Comparison of ENCODE assay signal across 8 mouse cellular contexts in the genomic region with DNA sequence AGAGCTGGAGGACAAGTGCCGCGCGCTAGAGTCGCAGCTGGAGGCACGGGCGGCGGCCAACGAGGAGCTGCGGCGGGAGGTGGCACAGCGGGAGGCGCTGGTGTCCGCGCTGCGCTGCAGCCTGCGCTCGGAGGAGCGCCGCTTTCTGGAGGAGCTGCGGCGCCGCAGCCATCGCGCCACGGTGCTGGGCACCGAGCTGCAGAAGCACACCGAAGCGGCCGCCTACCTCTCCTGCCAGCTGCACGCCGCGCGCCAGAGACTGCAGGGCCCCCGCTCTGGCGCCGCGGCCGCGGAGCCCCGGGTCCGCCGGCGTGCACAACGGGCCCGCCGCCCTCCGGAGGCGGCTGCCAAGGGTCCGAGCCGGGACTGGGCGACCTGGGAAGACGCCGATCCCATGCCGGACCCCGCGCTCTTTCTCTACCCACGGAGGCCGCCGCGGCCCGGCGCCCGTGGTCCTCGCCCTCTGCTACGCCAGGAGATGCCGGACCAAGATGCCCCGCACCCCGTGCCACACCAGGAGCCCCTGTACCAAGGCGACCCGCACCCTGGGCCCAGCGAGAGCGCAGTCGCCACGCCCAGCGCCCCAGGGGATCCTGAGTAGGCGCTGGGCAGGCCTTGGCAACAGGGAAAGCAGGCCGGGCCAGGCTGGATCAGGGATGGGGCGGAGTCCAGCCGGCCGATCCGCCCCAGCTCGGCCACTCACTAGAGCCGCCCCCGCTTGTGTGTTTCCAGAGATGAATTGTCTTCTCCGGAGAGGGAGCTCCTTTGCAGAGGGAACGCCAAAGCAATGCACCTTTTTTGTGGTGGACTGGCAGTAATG. TPM values are rescaled to one million over a fixed set of nuclear protein-coding genes. Genes with fewer than 3 reads are reported as not detected.
A peak's percentile ranks its signal among the peaks of the same experiment; 100 is the strongest.
DNase-seq lines count a peak whose midpoint lies in the region; ATAC-seq and TF ChIP-seq lines count a peak whose summit lies in the region.

No protein-coding gene starts in this region.

- peak; percentile 68 for TF ChIP-seq CTCF in gastrocnemius, adult 2 months (IDR thresholded peaks at IDR 0.05)

- no peaks in the 10 kb centered on the region for H3K36me3 ChIP-seq in hindbrain, embryonic 16.5 days (ENCODE audit: control insufficient read depth, insufficient read depth, low read length)

- peaks cover 8% of the 10 kb centered on the region for H3K4me1 ChIP-seq in hindbrain, embryonic 16.5 days (ENCODE audit: control insufficient read depth, insufficient read depth, low read depth, low read length)

- peak overlapping the region; percentile 92 for H3K27ac ChIP-seq in gastrocnemius, adult 2 months
- peak overlapping the region; percentile 96 for H3K27ac ChIP-seq in hindbrain, embryonic 16.5 days (ENCODE audit: low read depth, low read length)

- WGBS in hindbrain, embryonic 16.5 days = under 1% methylated on average over 82 of the region's 86 CpGs

- H3K9me3 ChIP-seq in hindbrain, embryonic 16.5 days (ENCODE audit: control insufficient read depth, low read length) = no peaks in the 10 kb centered on the region

- no peaks in the 10 kb centered on the region for H3K27me3 ChIP-seq in hindbrain, embryonic 16.5 days (replicated peaks; ENCODE audit: control insufficient read depth, insufficient read depth, low read length)

- intact Hi-C loops in gastrocnemius, adult 2 months (cut with DNase I) = loop anchor here (5.0 kb wide), 1 partner anchor 209 kb away; no protein-coding TSS in a partner anchor
- intact Hi-C loops in left cerebral cortex, postnatal 25 days (cut with DNase I) = loop anchor here (5.0 kb wide), 2 partner anchors 84 to 199 kb away; partner anchors contain the start of gene Pafah1b1

- DNase-seq in adrenal gland, adult (ENCODE audit: inconsistent age in 2 of 2, low spot score in 1 of 2) = peak; percentile 91 to 96
- DNase-seq in cerebellum, postnatal 4 days (ENCODE audit: low spot score in 2 of 2) = peak; percentile 42 to 70
- peak; percentile 92 for DNase-seq in gastrocnemius, adult 2 months
- DNase-seq in left cerebral cortex, postnatal 25 days (ENCODE audit: low spot score in 2 of 2) = peak; percentile 76 to 79
- peak; percentile 66 for DNase-seq in right cerebral cortex, postnatal 4 days

- peak overlapping the region; percentile 89 for H3K4me3 ChIP-seq in gastrocnemius, adult 2 months
- H3K4me3 ChIP-seq in hindbrain, embryonic 16.5 days (ENCODE audit: low read length) = peak overlapping the region; percentile 47

- H3K9ac ChIP-seq in hindbrain, embryonic 16.5 days (ENCODE audit: low read depth, low read length) = peak overlapping the region; percentile 72

- H3K4me2 ChIP-seq in hindbrain, embryonic 16.5 days (ENCODE audit: low read length) = peak overlapping the region; percentile 74

- ATAC-seq in hindbrain, embryonic 16.5 days = peak; percentile 87
- peak; percentile 83 for ATAC-seq in megakaryocyte-erythroid progenitor cell, adult 5-6 weeks (replicated peaks; ENCODE audit: low FRiP score, low TSS enrichment, poor library complexity, severe bottlenecking)
- ATAC-seq in monocyte, adult 5-6 weeks (replicated peaks; ENCODE audit: insufficient number of reproducible peaks, low FRiP score, low TSS enrichment, poor library complexity, severe bottlenecking) = no peak; the same call in 1 of the 2 replicates

RNA-seq across cellular contexts. Expression of gene Cluh, which starts 11.1 kb away (rescaled TPM):
- total RNA-seq in gastrocnemius, adult 2 months (2021) = 100 to 1,000 TPM in 1 of 2 experiments, 10 to 100 TPM in 1; 84.7 to 110 TPM
- 18.7 and 22.7 TPM in 2 replicates for polyA plus RNA-seq in hindbrain, embryonic 16.5 days (2015; fragmentation: Nextera tagmentation; extraction: Ambion mirVana)
- total RNA-seq in left cerebral cortex, postnatal 25 days (2021) = 10 to 100 TPM; 60.3 to 64.1 TPM
- 90.8 and 92.3 TPM in 2 replicates for total RNA-seq in megakaryocyte-erythroid progenitor cell, adult 5-6 weeks (2014; fragmentation: Nextera tagmentation)
- 42.9 and 64.3 TPM in 2 replicates for total RNA-seq in megakaryocyte-erythroid progenitor cell, adult 5-6 weeks (2017)
- 13.9 to 24.2 TPM (median 16.7 TPM) in 3 replicates for total RNA-seq in monocyte, adult 5-6 weeks (2017)

RNA-seq across cellular contexts. Expression of gene Ccdc92b, which starts 18.8 kb away (rescaled TPM):
- under 1 TPM; 0.10 to 0.17 TPM for total RNA-seq in gastrocnemius, adult 2 months (2021)
- polyA plus RNA-seq in hindbrain, embryonic 16.5 days (2015; fragmentation: Nextera tagmentation; extraction: Ambion mirVana) = 2.5 and 2.9 TPM in 2 replicates
- total RNA-seq in left cerebral cortex, postnatal 25 days (2021) = 10 to 100 TPM; 26.1 to 26.3 TPM
- total RNA-seq in megakaryocyte-erythroid progenitor cell, adult 5-6 weeks (2014; fragmentation: Nextera tagmentation) = 0.66 TPM in 1 of 2 replicates, not detected in the other
- total RNA-seq in megakaryocyte-erythroid progenitor cell, adult 5-6 weeks (2017) = 0.57 TPM in 1 of 2 replicates, not detected in the other
- not detected in 3 replicates for total RNA-seq in monocyte, adult 5-6 weeks (2017)

RNA-seq across cellular contexts. Expression of gene Rap1gap2, which starts 27.5 kb away (rescaled TPM):
- 1 to 10 TPM; 6.1 to 7.0 TPM for total RNA-seq in gastrocnemius, adult 2 months (2021)
- 13.7 and 15.0 TPM in 2 replicates for polyA plus RNA-seq in hindbrain, embryonic 16.5 days (2015; fragmentation: Nextera tagmentation; extraction: Ambion mirVana)
- 100 to 1,000 TPM; 175 to 205 TPM for total RNA-seq in left cerebral cortex, postnatal 25 days (2021)
- 1.5 and 2.3 TPM in 2 replicates for total RNA-seq in megakaryocyte-erythroid progenitor cell, adult 5-6 weeks (2014; fragmentation: Nextera tagmentation)
- 1.6 and 2.6 TPM in 2 replicates for total RNA-seq in megakaryocyte-erythroid progenitor cell, adult 5-6 weeks (2017)
- 186 to 201 TPM (median 194 TPM) in 3 replicates for total RNA-seq in monocyte, adult 5-6 weeks (2017)

Comparison
In these comparisons a context has a peak if more than half of its experiments do, and no peak if none do; other contexts are left out.
1. RNA of gene Ccdc92b, which starts 18.8 kb away (total RNA-seq): 26.1 to 26.3 TPM in left cerebral cortex, postnatal 25 days; 0.57 to 0.66 TPM in megakaryocyte-erythroid progenitor cell, adult 5-6 weeks, 0.10 to 0.17 TPM in gastrocnemius, adult 2 months and not detected in monocyte, adult 5-6 weeks; every median in the first group is over 10 times any median in the second.
2. RNA of gene Rap1gap2, which starts 27.5 kb away (total RNA-seq): 175 to 205 TPM in left cerebral cortex, postnatal 25 days and 186 to 201 TPM in monocyte, adult 5-6 weeks; 6.1 to 7.0 TPM in gastrocnemius, adult 2 months and 1.5 to 2.6 TPM in megakaryocyte-erythroid progenitor cell, adult 5-6 weeks; every median in the first group is over 10 times any median in the second.
3. Peak in every context shown above with its lines, with median percentiles within 50 percentile points of each other: DNase-seq.